ENCODE assay signal across 12 mouse cellular contexts in the genomic region with DNA sequence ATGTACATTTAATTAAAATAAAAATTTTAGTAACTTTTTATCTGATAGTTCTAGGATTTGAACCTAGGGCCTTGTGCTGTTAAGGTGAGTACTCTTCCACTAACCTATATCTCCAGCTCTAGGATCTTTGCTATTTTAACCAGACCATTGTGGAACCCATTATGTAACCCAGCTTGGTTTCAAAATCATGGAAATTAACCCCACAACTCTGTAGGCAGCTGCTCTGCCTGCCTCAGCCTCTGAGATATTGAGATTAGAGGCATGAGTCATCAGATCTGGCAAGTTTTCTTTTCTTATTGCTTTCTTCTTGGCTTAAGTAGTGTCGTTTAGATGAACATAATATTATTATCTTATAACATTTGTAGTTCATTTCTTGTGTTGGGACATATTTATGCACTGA. TPM values are rescaled to one million over a fixed set of nuclear protein-coding genes. Genes with fewer than 3 reads are reported as not detected.
"Had no signal": no experiment of that assay in that cellular context is flagged by ENCODE, and none has a peak within 500 bp of the region (broad histone marks: within the 10 kb centered on the region; RNA-seq: fewer than 3 reads in every experiment).

No protein-coding gene starts in this region.

- H3K27ac ChIP-seq: limb, embryonic 13.5 days; liver, embryonic 15.5 days; macrophage; midbrain, embryonic 13.5 days; neural tube, embryonic 15.5 days had no signal

- H3K27me3 ChIP-seq: limb, embryonic 13.5 days; liver, embryonic 15.5 days; midbrain, embryonic 13.5 days; neural tube, embryonic 15.5 days had no signal

- H3K9me3 ChIP-seq: limb, embryonic 13.5 days; liver, embryonic 15.5 days; midbrain, embryonic 13.5 days; neural tube, embryonic 15.5 days had no signal

- DNase-seq: kidney, adult 18-20 months; kidney, postnatal 36 days; lung, embryonic 14.5 days; lung, postnatal 10 days; thymus, adult 18-20 months; thymus, postnatal 36 days had no signal

- H3K4me2 ChIP-seq: limb, embryonic 13.5 days; liver, embryonic 11.5 days; liver, embryonic 15.5 days; lung, embryonic 14.5 days; midbrain, embryonic 13.5 days; neural tube, embryonic 15.5 days had no signal

- H3K36me3 ChIP-seq: limb, embryonic 13.5 days; midbrain, embryonic 13.5 days; neural tube, embryonic 15.5 days had no signal

- H3K4me3 ChIP-seq: limb, embryonic 13.5 days; liver, embryonic 15.5 days; midbrain, embryonic 13.5 days; neural tube, embryonic 15.5 days had no signal

- H3K4me1 ChIP-seq: limb, embryonic 13.5 days; midbrain, embryonic 13.5 days; neural tube, embryonic 15.5 days had no signal

- H3K9ac ChIP-seq: limb, embryonic 13.5 days; liver, embryonic 15.5 days; lung, embryonic 14.5 days; midbrain, embryonic 13.5 days; neural tube, embryonic 15.5 days had no signal

- ATAC-seq: midbrain, embryonic 13.5 days had no signal

RNA-seq across cellular contexts. Expression of gene Ggt7, which starts 6.3 kb away (rescaled TPM):
- polyA plus RNA-seq: macrophage had no signal
